Mouse (Mus musculus): ENCODE measurements around the gene N4bp2. TPM values are rescaled to one million over a fixed set of nuclear protein-coding genes. Genes with fewer than 3 reads are reported as not detected.
"Not testable (repeated sequence)": the region's sequence is repeated elsewhere in the genome, so short reads cannot be mapped to it uniquely, and the experiment has no call there.

The N4bp2 gene
- polyA plus RNA-seq, 1 experiment from 2014 or later = 10.5 TPM

- H3K9me3 ChIP-seq (replicated peaks; ENCODE audit: control insufficient read depth, low read length) = no peaks in the 10 kb centered on the region
- WGBS = 80% methylated on average over 4 of the region's 4 CpGs
- no peak for ATAC-seq (replicated peaks; ENCODE audit: extremely low read depth, insufficient read depth, low FRiP score)
- peaks cover 18% of the 10 kb centered on the region; the same call in 1 of the 2 replicates for H3K36me3 ChIP-seq (ENCODE audit: control insufficient read depth, insufficient read depth)
- no peak overlapping the region for H3K9ac ChIP-seq (ENCODE audit: low read length)
- H3K4me3 ChIP-seq (ENCODE audit: low read length) = no peak overlapping the region
- H3K4me1 ChIP-seq (ENCODE audit: control insufficient read depth, insufficient read depth, low read length) = no peaks in the 10 kb centered on the region
- H3K27me3 ChIP-seq (ENCODE audit: control insufficient read depth, insufficient read depth, low read length) = no peaks in the 10 kb centered on the region
- no peak overlapping the region for H3K27ac ChIP-seq (ENCODE audit: low read length)
- H3K4me2 ChIP-seq (ENCODE audit: low read depth, low read length) = no peak overlapping the region
Observed at GRCm38 (mm10) chr5:65776166-65776565, 12.8 kb downstream of the N4bp2 start.

DNA sequence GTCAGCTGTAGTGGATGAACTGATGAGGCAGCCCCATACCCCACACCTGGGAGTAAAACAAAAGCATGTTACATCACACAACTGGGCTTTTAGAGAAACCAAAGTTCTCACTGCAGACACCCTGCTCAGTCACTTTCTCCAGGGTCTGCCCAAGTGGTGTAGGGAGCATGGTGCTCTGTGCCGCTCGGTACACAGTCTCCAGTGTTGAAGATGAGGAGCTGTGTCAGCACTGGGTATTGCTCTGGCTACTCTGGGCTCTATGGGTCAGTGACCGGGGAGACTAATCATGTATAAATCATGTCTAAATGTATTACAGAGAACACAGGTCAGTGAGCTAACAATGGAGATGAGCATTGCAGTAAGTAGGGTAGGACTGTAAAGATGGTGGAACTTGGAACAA is 13.6 kb downstream of the N4bp2 start:
- no peak overlapping the region for H3K27ac ChIP-seq (ENCODE audit: low read length)
- no peaks in the 10 kb centered on the region for H3K9me3 ChIP-seq (replicated peaks; ENCODE audit: control insufficient read depth, low read length)
- H3K4me3 ChIP-seq (ENCODE audit: low read length) = no peak overlapping the region
- peaks cover 18% of the 10 kb centered on the region; the same call in 1 of the 2 replicates for H3K36me3 ChIP-seq (ENCODE audit: control insufficient read depth, insufficient read depth)
- H3K4me1 ChIP-seq (ENCODE audit: control insufficient read depth, insufficient read depth, low read length) = no peaks in the 10 kb centered on the region
- no peak overlapping the region for H3K9ac ChIP-seq (ENCODE audit: low read length)
- ATAC-seq (replicated peaks; ENCODE audit: extremely low read depth, insufficient read depth, low FRiP score) = no peak
- WGBS = 91% methylated on average over 3 of the region's 3 CpGs
- no peaks in the 10 kb centered on the region for H3K27me3 ChIP-seq (ENCODE audit: control insufficient read depth, insufficient read depth, low read length)
- no peak overlapping the region for H3K4me2 ChIP-seq (ENCODE audit: low read depth, low read length)

- 96% methylated on average over 4 of the region's 4 CpGs for WGBS
- H3K27me3 ChIP-seq (ENCODE audit: control insufficient read depth, insufficient read depth, low read length); ATAC-seq (replicated peaks; ENCODE audit: extremely low read depth, insufficient read depth, low FRiP score); H3K4me2 ChIP-seq (ENCODE audit: low read depth, low read length); H3K27ac ChIP-seq (ENCODE audit: low read length); H3K9ac ChIP-seq (ENCODE audit: low read length); H3K4me3 ChIP-seq (ENCODE audit: low read length); H3K9me3 ChIP-seq (replicated peaks; ENCODE audit: control insufficient read depth, low read length); H3K4me1 ChIP-seq (ENCODE audit: control insufficient read depth, insufficient read depth, low read length): not testable (repeated sequence)
- H3K36me3 ChIP-seq (ENCODE audit: control insufficient read depth, insufficient read depth) = peaks cover 23% of the 10 kb centered on the region
Observed at GRCm38 (mm10) chr5:65778986-65779385, 15.7 kb downstream of the N4bp2 start.

GRCm38 (mm10) chr5:65779401-65780063 is 16.2 kb downstream of the N4bp2 start:
- peaks cover 23% of the 10 kb centered on the region for H3K36me3 ChIP-seq (ENCODE audit: control insufficient read depth, insufficient read depth)

GRCm38 (mm10) chr5:65781147-65781715 is 17.9 kb downstream of the N4bp2 start:
- Histone ChIP-seq H3K9me3 (replicated peaks; ENCODE audit: control insufficient read depth, low read length) (no peaks in the 10 kb centered on the region), H3K4me1 (ENCODE audit: control insufficient read depth, insufficient read depth, low read length) (no peaks in the 10 kb centered on the region), H3K27me3 (ENCODE audit: control insufficient read depth, insufficient read depth, low read length) (no peaks in the 10 kb centered on the region), H3K27ac (ENCODE audit: low read length) (no peak overlapping the region), H3K4me2 (ENCODE audit: low read depth, low read length) (no peak overlapping the region), H3K36me3 (ENCODE audit: control insufficient read depth, insufficient read depth) (peaks cover 16% of the 10 kb centered on the region), H3K4me3 (ENCODE audit: low read length) (no peak overlapping the region), H3K9ac (ENCODE audit: low read length) (no peak overlapping the region)
- ATAC-seq (replicated peaks; ENCODE audit: extremely low read depth, insufficient read depth, low FRiP score) = no peak
- 72% methylated on average over 5 of the region's 5 CpGs for WGBS

More at GRCm38 (mm10) chr5:65779401-65780063, 16.2 kb downstream of the N4bp2 start:
- Histone ChIP-seq H3K27ac (ENCODE audit: low read length) (no peak overlapping the region), H3K9ac (ENCODE audit: low read length) (no peak overlapping the region), H3K4me1 (ENCODE audit: control insufficient read depth, insufficient read depth, low read length) (no peaks in the 10 kb centered on the region), H3K4me3 (ENCODE audit: low read length) (no peak overlapping the region), H3K27me3 (ENCODE audit: control insufficient read depth, insufficient read depth, low read length) (no peaks in the 10 kb centered on the region), H3K9me3 (replicated peaks; ENCODE audit: control insufficient read depth, low read length) (no peaks in the 10 kb centered on the region), H3K4me2 (ENCODE audit: low read depth, low read length) (no peak overlapping the region)
- WGBS = 66% methylated on average over 3 of the region's 3 CpGs
- ATAC-seq (replicated peaks; ENCODE audit: extremely low read depth, insufficient read depth, low FRiP score) = no peak

DNA sequence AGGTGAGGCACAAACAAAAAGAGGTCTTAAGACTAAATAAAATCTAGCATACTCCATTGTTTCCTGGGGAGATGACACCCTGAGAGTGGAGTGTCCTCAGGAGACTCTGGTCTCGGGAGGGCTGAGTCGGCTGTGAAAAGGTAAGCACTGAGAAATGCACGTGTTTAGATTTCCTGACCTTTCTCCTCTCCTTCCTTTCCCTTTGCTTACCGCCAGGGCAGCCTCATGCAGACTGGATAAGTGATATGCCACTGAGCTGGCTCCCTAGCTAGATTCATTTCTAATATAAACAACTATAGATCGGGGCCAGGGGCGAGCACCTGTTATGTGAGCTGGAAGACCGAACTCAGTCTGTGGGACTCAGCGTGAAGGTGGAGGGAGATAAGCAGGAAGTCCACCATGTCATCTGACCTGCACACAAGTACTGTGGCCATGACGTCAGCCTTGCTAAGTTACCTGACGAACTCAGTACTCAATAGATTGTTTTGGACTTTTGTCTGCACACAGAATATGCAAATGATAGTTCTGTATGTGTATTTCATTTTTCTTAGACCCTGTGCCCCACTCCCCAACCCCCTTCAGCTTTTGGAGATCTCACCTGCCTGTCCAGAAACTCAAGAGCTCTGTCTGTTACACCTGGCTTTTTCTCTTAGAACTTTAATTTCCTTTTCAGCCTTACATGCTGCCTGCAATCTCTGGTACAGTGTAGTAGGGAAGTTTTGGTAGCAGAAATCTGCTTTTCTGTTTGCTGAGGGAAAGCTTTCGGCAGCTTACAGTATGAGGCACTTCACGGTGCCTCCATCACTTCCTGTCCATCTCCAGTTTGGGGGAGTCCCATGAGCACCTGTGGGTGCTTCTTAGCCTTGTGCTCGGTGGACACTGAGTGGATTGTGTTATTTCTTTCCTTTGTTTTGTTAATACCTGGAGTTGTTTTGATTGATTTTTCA is 18.7 kb downstream of the N4bp2 start:
- peaks cover 11% of the 10 kb centered on the region for H3K36me3 ChIP-seq (ENCODE audit: control insufficient read depth, insufficient read depth)

GRCm38 (mm10) chr5:65790604-65791225 is 27.4 kb downstream of the N4bp2 start:
- ATAC-seq (replicated peaks; ENCODE audit: extremely low read depth, insufficient read depth, low FRiP score) = no peak
- H3K9me3 ChIP-seq (replicated peaks; ENCODE audit: control insufficient read depth, low read length) = no peaks in the 10 kb centered on the region
- 0 out of 2 replicates have a peak, but pooled peaks cover 2% of the 10 kb centered on the region for H3K4me1 ChIP-seq (ENCODE audit: control insufficient read depth, insufficient read depth, low read length)
- no peak overlapping the region for H3K27ac ChIP-seq (ENCODE audit: low read length)
- no peak overlapping the region for H3K9ac ChIP-seq (ENCODE audit: low read length)
- H3K4me2 ChIP-seq (ENCODE audit: low read depth, low read length) = no peak overlapping the region
- no peaks in the 10 kb centered on the region for H3K27me3 ChIP-seq (ENCODE audit: control insufficient read depth, insufficient read depth, low read length)
- peaks cover 21% of the 10 kb centered on the region for H3K36me3 ChIP-seq (ENCODE audit: control insufficient read depth, insufficient read depth)
- no peak overlapping the region for H3K4me3 ChIP-seq (ENCODE audit: low read length)
- WGBS = 61% methylated on average over 16 of the region's 16 CpGs

More for the DNA sequence above, 18.7 kb downstream of the N4bp2 start:
- Histone ChIP-seq H3K4me1 (ENCODE audit: control insufficient read depth, insufficient read depth, low read length) (no peaks in the 10 kb centered on the region), H3K9me3 (replicated peaks; ENCODE audit: control insufficient read depth, low read length) (no peaks in the 10 kb centered on the region), H3K27ac (ENCODE audit: low read length) (no peak overlapping the region), H3K4me2 (ENCODE audit: low read depth, low read length) (no peak overlapping the region), H3K27me3 (ENCODE audit: control insufficient read depth, insufficient read depth, low read length) (no peaks in the 10 kb centered on the region), H3K4me3 (ENCODE audit: low read length) (no peak overlapping the region), H3K9ac (ENCODE audit: low read length) (no peak overlapping the region)
- ATAC-seq (replicated peaks; ENCODE audit: extremely low read depth, insufficient read depth, low FRiP score) = no peak
- WGBS = 79% methylated on average over 13 of the region's 13 CpGs

DNA sequence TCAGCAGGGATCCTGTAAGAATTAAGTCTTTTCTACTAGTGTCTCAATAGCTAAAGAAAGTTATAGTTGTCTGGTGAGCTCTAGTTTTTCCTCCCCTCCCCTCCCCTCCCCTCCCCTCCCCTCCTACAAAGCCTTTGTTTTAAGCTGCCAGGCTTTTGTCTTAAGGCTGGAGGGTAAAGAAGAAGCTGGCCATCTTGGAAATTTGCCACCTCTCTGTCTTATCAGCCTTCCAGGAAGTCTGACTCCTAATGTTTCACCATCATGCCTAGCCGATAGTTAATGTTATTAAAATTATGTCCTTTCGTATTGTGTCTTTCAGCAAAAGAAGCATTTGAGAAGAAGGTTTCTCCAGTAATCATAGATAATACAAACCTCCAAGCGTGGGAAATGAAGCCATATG is 30.9 kb downstream of the N4bp2 start:
- no peak overlapping the region for H3K9ac ChIP-seq (ENCODE audit: low read length)
- H3K4me3 ChIP-seq (ENCODE audit: low read length) = no peak overlapping the region
- H3K27ac ChIP-seq (ENCODE audit: low read length) = no peak overlapping the region
- 0 out of 2 replicates have a peak, but pooled peaks cover 2% of the 10 kb centered on the region for H3K4me1 ChIP-seq (ENCODE audit: control insufficient read depth, insufficient read depth, low read length)
- no peak overlapping the region for H3K4me2 ChIP-seq (ENCODE audit: low read depth, low read length)
- no peaks in the 10 kb centered on the region for H3K9me3 ChIP-seq (replicated peaks; ENCODE audit: control insufficient read depth, low read length)
- no peaks in the 10 kb centered on the region for H3K27me3 ChIP-seq (ENCODE audit: control insufficient read depth, insufficient read depth, low read length)
- H3K36me3 ChIP-seq (ENCODE audit: control insufficient read depth, insufficient read depth) = peaks cover 21% of the 10 kb centered on the region
- ATAC-seq (replicated peaks; ENCODE audit: extremely low read depth, insufficient read depth, low FRiP score) = no peak
- 72% methylated on average over 3 of the region's 3 CpGs for WGBS
